Mouse (Mus musculus): ENCODE measurements around the gene Poc1a.

Poc1a gene

GRCm38 (mm10) chr9:106338462-106339172 is 57.8 kb downstream of the Poc1a start:
- in situ Hi-C loops (cut with MseI, MboI): no loop called here

GRCm38 (mm10) chr9:106339173-106339558 is 58.3 kb downstream of the Poc1a start:
- in situ Hi-C loops (cut with MseI, MboI): no loop called here

- in situ Hi-C loops (cut with MseI, MboI): no loop called here
Measured at GRCm38 (mm10) chr9:106339730-106340129, 58.9 kb downstream of the Poc1a start.

- in situ Hi-C loops (cut with MseI, MboI): no loop called here
Measured at GRCm38 (mm10) chr9:106340501-106341312, 59.8 kb downstream of the Poc1a start.

GRCm38 (mm10) chr9:106341313-106341686 is 60.4 kb downstream of the Poc1a start:
- in situ Hi-C loops (cut with MseI, MboI): no loop called here

- in situ Hi-C loops (cut with MseI, MboI): no loop called here
Measured at GRCm38 (mm10) chr9:106342573-106342972, 61.7 kb downstream of the Poc1a start.

GRCm38 (mm10) chr9:106345167-106345566 is 64.3 kb downstream of the Poc1a start:
- in situ Hi-C loops (cut with MseI, MboI): no loop called here

- in situ Hi-C loops (cut with MseI, MboI): no loop called here
Measured at GRCm38 (mm10) chr9:106345630-106346029, 64.8 kb downstream of the Poc1a start.

- in situ Hi-C loops (cut with MseI, MboI): no loop called here
Measured at GRCm38 (mm10) chr9:106348281-106348680, 67.4 kb downstream of the Poc1a start.

GRCm38 (mm10) chr9:106349075-106349474 is 68.2 kb downstream of the Poc1a start:
- in situ Hi-C loops (cut with MseI, MboI): no loop called here

GRCm38 (mm10) chr9:106351178-106351577 is 70.3 kb downstream of the Poc1a start:
- in situ Hi-C loops (cut with MseI, MboI): no loop called here

- in situ Hi-C loops (cut with MseI, MboI): no loop called here
Measured at GRCm38 (mm10) chr9:106353779-106354178, 72.9 kb downstream of the Poc1a start.

GRCm38 (mm10) chr9:106354810-106355209 is 73.9 kb downstream of the Poc1a start:
- in situ Hi-C loops (cut with MseI, MboI): no loop called here

- in situ Hi-C loops (cut with MseI, MboI): no loop called here
Measured at GRCm38 (mm10) chr9:106355217-106355974, 74.5 kb downstream of the Poc1a start.

GRCm38 (mm10) chr9:106355975-106356286 is 75.1 kb downstream of the Poc1a start:
- in situ Hi-C loops (cut with MseI, MboI): no loop called here

GRCm38 (mm10) chr9:106356323-106356844 is 75.5 kb downstream of the Poc1a start:
- in situ Hi-C loops (cut with MseI, MboI): no loop called here

GRCm38 (mm10) chr9:106357167-106357566 is 76.3 kb downstream of the Poc1a start:
- in situ Hi-C loops (cut with MseI, MboI): no loop called here

- in situ Hi-C loops (cut with MseI, MboI): no loop called here
Measured at GRCm38 (mm10) chr9:106359297-106359696, 78.4 kb downstream of the Poc1a start.

GRCm38 (mm10) chr9:106361140-106361539 is 80.3 kb downstream of the Poc1a start:
- in situ Hi-C loops (cut with MseI, MboI): no loop called here

- in situ Hi-C loops (cut with MseI, MboI): no loop called here
Measured at GRCm38 (mm10) chr9:106365333-106365732, 84.5 kb downstream of the Poc1a start.

- in situ Hi-C loops (cut with MseI, MboI): no loop called here
Measured at GRCm38 (mm10) chr9:106366188-106366587, 85.3 kb downstream of the Poc1a start.

- in situ Hi-C loops (cut with MseI, MboI): no loop called here
Measured at GRCm38 (mm10) chr9:106367001-106367400, 86.1 kb downstream of the Poc1a start.

Data from mouse trophoblast stem cell (cell line).